Mouse (Mus musculus) embryonic fibroblast, embryonic 13.5 days (primary cell): ENCODE measurements at regions not wholly inside any gene's neighbourhood (a gene's known extent, or its start where the extent isn't known, plus 50 kb on each side); places are given as distances from the start of the nearest gene placed in this dataset.

Source experiments
- H3K27ac ChIP-seq: 2 replicates; pipeline ENCODE4 v1.5.1; 2012; ENCODE audit warnings: low read length, control low read depth, inconsistent platforms; ENCODE audit not compliant: insufficient read depth
- H3K4me1 ChIP-seq: 2 replicates; pipeline ENCODE4 v1.6.1; 2011; ENCODE audit warnings: low read length; ENCODE audit not compliant: control insufficient read depth, insufficient read depth
- H3K4me3 ChIP-seq: 2 replicates; pipeline ENCODE4 v1.5.1; 2011; ENCODE audit warnings: mild to moderate bottlenecking, control low read depth, low read length; ENCODE audit not compliant: insufficient read depth
- CTCF ChIP-seq: IDR thresholded peaks from 2 replicates; pipeline ENCODE4 v1.5.1; 2011; ENCODE audit warnings: mild to moderate bottlenecking, control low read depth, low read length, moderate library complexity, borderline replicate concordance; ENCODE audit not compliant: insufficient read depth
- POLR2A ChIP-seq: IDR thresholded peaks from 2 replicates; pipeline ENCODE4 v1.6.1; 2011; ENCODE audit warnings: low read depth, mild to moderate bottlenecking, control low read depth, low read length, moderate library complexity

DNA sequence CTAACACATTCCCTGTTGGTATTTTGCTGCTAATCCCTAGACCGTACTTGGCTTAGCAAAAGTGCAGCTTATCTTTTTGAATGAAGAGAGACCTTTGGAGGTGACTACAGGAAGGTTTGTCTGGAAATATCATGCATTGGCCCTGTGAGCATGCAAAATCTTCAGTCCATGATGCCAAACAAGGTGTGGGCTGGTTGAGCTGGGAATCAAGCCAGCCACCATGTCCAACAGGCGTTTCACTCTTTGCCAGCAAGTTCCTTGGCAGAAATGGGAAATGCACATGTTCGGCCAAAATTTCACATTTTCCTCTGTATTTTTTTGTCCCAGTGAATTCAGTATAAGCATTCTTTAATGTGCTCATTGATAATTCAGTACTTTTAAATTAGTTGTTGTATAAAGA is 617.0 kb downstream of the Psat1 start:
- H3K4me1 ChIP-seq, result no peaks in the 10 kb centered on the region
- no peak for TF ChIP-seq POLR2A
- no peak for TF ChIP-seq CTCF
- no peak overlapping the region for H3K27ac ChIP-seq
- no peak overlapping the region for H3K4me3 ChIP-seq

DNA sequence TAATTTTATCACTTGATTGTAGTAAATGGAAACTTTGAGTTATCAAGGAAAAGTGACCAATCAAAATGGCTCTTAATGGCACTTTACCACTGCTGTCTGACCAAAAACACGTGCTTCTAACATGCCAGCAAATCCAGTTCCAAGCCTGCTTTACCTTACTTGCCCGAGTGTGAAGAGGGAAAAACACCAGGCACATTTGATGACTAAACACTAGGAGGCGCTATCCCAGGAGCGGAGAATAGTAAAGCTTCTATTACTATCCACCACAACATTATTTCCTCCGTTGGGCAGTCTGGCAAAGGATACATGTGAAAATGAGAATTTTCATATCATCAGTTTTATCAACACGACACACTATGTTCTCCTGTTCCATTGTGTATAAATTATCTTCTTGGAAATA is 647.7 kb downstream of the Psat1 start:
- Histone ChIP-seq H3K27ac (no peak overlapping the region), H3K4me3 (no peak overlapping the region), H3K4me1 (no peaks in the 10 kb centered on the region)
- TF ChIP-seq POLR2A, result no peak
- TF ChIP-seq CTCF, result no peak

DNA sequence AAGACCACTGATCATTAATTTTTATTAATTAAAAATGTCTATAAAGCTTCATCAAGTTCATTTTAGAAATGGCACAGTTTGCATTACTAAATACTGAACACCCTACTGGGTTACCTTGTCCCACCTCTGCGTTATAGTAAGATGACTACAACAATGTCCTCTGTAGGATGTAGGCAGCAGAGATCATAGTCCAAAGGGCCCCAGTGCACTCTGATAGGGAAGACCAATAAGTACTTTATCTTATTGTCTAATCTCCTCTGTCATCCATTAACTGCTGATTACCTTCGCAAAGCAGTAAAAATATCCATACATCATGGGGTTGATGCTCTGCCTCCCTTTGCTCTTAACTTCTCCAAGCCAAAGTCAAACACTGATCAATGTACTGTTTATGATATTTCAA is 662.1 kb downstream of the Psat1 start:
- no peak for TF ChIP-seq POLR2A
- TF ChIP-seq CTCF, result no peak
- no peaks in the 10 kb centered on the region for H3K4me1 ChIP-seq
- no peak overlapping the region for H3K27ac ChIP-seq
- no peak overlapping the region for H3K4me3 ChIP-seq

DNA sequence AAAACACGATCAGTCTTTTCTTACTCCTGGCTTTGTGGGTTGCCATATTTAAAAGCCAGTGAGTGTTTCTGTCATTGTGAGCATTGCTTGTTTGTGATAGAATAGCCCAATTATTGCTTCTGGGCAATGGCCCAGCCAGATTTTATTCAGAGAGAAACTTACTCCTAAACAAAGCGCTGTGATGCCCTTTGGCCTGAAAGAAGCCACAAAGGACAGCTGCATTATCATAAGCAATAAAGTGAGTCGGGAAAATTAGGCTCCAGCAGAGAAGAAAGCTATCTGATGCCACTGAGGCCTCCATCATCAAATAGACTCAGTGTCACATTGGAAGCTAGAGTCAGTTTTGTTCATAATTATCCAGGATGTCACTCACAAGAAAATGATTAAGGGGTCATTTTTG is 644.9 kb upstream of the Tle4 start:
- no peak for TF ChIP-seq CTCF
- TF ChIP-seq POLR2A, result no peak
- no peaks in the 10 kb centered on the region for H3K4me1 ChIP-seq
- H3K4me3 ChIP-seq, result no peak overlapping the region
- no peak overlapping the region for H3K27ac ChIP-seq

DNA sequence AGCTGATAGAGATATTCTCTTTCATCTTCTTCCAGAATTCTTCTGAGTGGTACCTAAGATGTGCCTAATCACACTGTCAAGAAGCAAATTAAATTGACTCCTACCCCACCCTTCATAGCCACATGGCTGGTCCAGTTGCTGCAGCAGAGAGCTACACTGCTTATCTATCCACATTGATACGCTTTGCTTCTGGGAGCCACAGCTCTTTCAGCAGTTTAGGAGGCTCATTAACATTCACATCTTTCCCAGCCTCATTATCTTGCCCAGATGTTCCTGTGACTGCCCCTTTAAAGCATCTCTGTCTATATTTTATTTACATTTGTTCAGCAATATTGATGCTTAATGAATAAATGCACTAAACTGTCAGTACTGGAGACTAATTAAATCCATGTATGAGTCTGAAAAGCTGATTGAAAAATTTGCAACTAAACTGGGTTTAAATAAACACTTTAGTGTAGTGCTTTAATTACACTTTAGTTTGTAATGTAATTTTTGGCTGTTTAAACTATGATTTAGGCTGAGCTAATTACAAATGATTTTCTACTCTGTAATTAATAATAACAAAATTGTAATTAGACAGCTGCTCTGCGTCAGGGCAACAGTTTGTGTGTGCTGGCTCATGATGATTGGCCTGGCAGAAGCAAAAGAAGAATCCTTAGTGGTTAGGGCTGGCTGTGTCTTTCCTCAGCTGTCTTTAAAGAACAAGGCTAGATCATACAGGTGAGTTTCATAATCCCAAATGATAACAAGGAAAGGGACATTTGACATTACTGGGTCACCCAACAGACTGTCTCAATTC is 632.5 kb upstream of the Tle4 start:
- no peak overlapping the region for H3K4me3 ChIP-seq
- no peak overlapping the region for H3K27ac ChIP-seq
- TF ChIP-seq CTCF (no peak), POLR2A (no peak)
- no peaks in the 10 kb centered on the region for H3K4me1 ChIP-seq

DNA sequence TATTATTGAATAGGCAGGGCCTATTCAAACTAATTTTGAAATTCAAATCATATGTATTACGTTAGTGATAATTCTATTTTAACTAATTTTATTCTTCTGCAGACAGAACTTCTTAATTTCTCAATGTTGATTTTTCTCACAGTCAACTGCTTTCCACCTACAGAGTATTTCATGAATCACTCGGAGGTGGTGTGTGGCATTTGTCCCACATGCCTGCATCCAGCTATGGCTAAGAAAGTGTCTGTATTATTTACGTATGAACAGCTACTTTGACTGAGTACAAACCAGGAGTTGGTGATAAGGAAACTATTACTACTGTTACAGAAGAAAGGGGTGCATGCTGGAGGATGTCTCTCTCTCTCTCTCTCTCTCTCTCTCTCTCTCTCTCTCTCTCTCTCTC is 619.5 kb upstream of the Tle4 start:
- Histone ChIP-seq H3K27ac (no peak overlapping the region), H3K4me1 (no peaks in the 10 kb centered on the region), H3K4me3 (no peak overlapping the region)
- TF ChIP-seq POLR2A (no peak), CTCF (no peak)

DNA sequence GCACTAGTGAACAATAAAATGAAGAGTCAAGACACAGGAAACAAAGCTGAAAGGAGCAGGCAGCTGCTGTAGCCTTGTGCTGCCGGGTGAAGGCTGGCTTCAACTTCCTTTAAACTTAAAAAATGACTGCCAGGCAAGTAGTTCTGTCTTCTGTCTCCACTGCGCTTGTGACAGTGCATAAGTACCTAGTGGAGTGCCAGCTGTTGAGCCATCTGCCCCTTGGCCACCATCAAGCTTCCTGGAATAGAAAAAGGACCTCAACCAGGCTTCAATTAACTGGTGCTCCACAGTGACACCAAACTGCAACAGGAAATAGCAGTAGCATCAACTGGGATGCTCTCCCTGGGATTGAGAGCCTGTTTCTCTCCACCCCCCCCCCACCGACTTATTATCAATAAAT is 616.8 kb upstream of the Tle4 start:
- Histone ChIP-seq H3K4me3 (no peak overlapping the region), H3K4me1 (no peaks in the 10 kb centered on the region), H3K27ac (no peak overlapping the region)
- no peak for TF ChIP-seq POLR2A
- no peak for TF ChIP-seq CTCF

DNA sequence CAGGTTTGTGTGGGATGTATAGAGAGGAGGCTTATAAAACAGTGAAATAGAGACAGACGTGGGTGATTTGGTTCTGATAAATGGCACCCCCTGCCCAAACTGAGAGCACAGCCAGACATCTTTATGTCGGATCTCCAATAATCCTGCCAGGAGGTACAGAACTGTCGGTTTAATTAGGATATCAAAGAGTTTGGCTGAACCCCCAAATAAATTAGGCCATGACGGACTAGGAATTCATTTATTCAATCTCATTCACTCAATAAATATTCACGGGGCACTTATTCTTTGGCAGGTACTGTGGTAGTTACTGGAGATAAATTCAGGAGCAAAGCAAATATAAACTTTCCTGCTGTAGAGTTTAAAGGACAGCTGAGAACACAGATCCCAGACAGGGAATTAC is 615.0 kb upstream of the Tle4 start:
- Histone ChIP-seq H3K4me1 (no peaks in the 10 kb centered on the region), H3K27ac (no peak overlapping the region), H3K4me3 (no peak overlapping the region)
- TF ChIP-seq CTCF, result no peak
- no peak for TF ChIP-seq POLR2A

DNA sequence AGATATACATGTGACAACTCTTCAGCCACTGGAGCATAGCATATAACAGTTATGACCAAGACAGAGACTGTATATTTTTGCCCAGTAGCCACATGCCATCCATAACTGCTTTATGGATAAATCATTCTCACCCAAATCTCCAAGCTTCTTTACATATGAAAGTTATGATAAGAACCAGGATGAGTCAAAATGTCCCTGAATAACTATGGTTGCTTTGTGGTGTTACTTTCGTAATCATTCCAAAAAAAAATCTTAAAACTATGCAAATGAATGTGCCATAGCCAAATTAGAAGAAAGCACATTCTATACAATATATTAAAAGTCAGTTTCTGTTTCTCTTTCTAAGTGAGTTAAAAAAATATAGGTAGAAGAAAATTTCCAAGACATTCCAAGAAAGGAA is 605.2 kb upstream of the Tle4 start:
- Histone ChIP-seq H3K4me3 (no peak overlapping the region), H3K27ac (no peak overlapping the region), H3K4me1 (no peaks in the 10 kb centered on the region)
- no peak for TF ChIP-seq CTCF
- TF ChIP-seq POLR2A, result no peak

DNA sequence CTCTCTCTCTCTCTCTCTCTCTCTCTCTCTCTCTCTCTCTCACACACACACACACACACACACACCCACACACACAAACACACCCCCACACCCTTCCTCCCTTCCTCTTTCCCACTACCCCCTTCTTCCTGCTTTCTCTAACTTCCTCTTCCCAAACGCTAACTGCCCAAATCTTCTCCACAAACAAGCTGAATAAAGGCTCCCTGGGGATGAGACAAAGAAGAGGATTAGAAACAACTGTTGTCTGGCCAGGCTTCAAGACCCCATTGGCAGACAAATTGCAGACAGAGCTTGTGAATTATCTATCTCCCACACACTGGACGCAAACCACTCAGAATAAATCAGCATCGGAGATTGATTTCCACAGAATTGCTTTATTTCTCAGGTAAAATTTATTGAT is 603.4 kb upstream of the Tle4 start:
- Histone ChIP-seq H3K27ac (no peak overlapping the region), H3K4me3 (no peak overlapping the region), H3K4me1 (no peaks in the 10 kb centered on the region)
- TF ChIP-seq POLR2A, result no peak
- no peak for TF ChIP-seq CTCF
